Mouse (Mus musculus): ENCODE measurements around the gene Klhl11.

- TF ChIP-seq CTCF (IDR thresholded peaks at IDR 0.05) (no peak), POLR2A (IDR thresholded peaks at IDR 0.05; ENCODE audit: insufficient read depth, low read depth, low read length) (no peak)
Measured at GRCm38 (mm10) chr11:100516291-100516690, 43.8 kb upstream of the Klhl11 start.
